Mouse (Mus musculus) lung, postnatal 0 days (tissue): ENCODE results near the gene Sac3d1. TPM values are rescaled to one million over a fixed set of nuclear protein-coding genes. Genes with fewer than 3 reads are reported as not detected.

ENCODE experiments used
- ATAC-seq: fragments of 200-750 bp; cut with Nextera tagmentation; 2 replicates; pipeline ENCODE4 v1.8.0; 2017; ENCODE audit warnings: moderate library complexity
- DNase-seq: peaks from one replicate; pipeline ENCODE4 v3.0.0-alpha.2; 2016; ENCODE audit warnings: low spot score
- H3K27ac ChIP-seq: fragments of 300-500 bp; sonication (generic); 2 replicates; pipeline ENCODE4 v1.5.1; 2014; ENCODE audit warnings: antibody characterized with exemption, mild to moderate bottlenecking, low read length, mixed read lengths
- H3K27me3 ChIP-seq: fragments of 300-500 bp; sonication (generic); replicated peaks from 2 replicates; pipeline ENCODE4 v1.6.1; 2014; ENCODE audit warnings: low read length, mixed read lengths; ENCODE audit not compliant: insufficient read depth
- H3K36me3 ChIP-seq: fragments of 300-500 bp; sonication (generic); 2 replicates; pipeline ENCODE4 v1.6.1; 2014; ENCODE audit warnings: low read length, mixed read lengths; ENCODE audit not compliant: insufficient read depth
- H3K4me1 ChIP-seq: fragments of 300-500 bp; sonication (generic); 2 replicates; pipeline ENCODE4 v1.6.1; 2014; ENCODE audit warnings: antibody characterized with exemption, low read depth, low read length, mixed read lengths; ENCODE audit not compliant: insufficient read depth
- H3K4me2 ChIP-seq: fragments of 300-500 bp; sonication (generic); replicated peaks from 2 replicates; pipeline ENCODE4 v1.6.1; 2014; ENCODE audit warnings: low read depth, mild to moderate bottlenecking, low read length, moderate library complexity, mixed read lengths
- H3K4me3 ChIP-seq: fragments of 300-500 bp; sonication (generic); 2 replicates; pipeline ENCODE4 v1.5.1; 2014; ENCODE audit warnings: low read depth, low read length
- H3K9ac ChIP-seq: fragments of 300-500 bp; sonication (generic); replicated peaks from 2 replicates; pipeline ENCODE4 v1.6.1; 2014; ENCODE audit warnings: low read depth, mild to moderate bottlenecking
- H3K9me3 ChIP-seq: fragments of 300-500 bp; sonication (generic); 2 replicates; pipeline ENCODE4 v1.6.1; 2016; ENCODE audit warnings: low read length, mixed read lengths
- CTCF ChIP-seq: IDR thresholded peaks from 2 replicates; pipeline ENCODE4 v1.5.1; 2016; ENCODE audit warnings: antibody characterized with exemption, mild to moderate bottlenecking
- EP300 ChIP-seq: IDR thresholded peaks from 2 replicates; pipeline ENCODE4 v1.6.1; 2016; ENCODE audit warnings: antibody characterized with exemption, mild to moderate bottlenecking, control low read depth
- WGBS: fragments of 180-500 bp; shearing (Covaris S2); extraction: QIAGEN DNeasy Blood & Tissue Kit; methylation state at CpG from one replicate; pipeline ENCODE4 v1.1.7; 2014; 5-methylcytosine and 5-hydroxymethylcytosine counted together
- polyA plus RNA-seq: library from polyadenylated mRNA; unstranded; fragments of >200 nt; fragmentation: Nextera tagmentation; extraction: Ambion mirVana; gene quantifications from 2 replicates; pipeline ENCODE4 v1.2.1, GENCODE M21; 2015

The Sac3d1 gene
- polyA plus RNA-seq, 1 experiment from 2014 or later: 24.5 TPM

DNA sequence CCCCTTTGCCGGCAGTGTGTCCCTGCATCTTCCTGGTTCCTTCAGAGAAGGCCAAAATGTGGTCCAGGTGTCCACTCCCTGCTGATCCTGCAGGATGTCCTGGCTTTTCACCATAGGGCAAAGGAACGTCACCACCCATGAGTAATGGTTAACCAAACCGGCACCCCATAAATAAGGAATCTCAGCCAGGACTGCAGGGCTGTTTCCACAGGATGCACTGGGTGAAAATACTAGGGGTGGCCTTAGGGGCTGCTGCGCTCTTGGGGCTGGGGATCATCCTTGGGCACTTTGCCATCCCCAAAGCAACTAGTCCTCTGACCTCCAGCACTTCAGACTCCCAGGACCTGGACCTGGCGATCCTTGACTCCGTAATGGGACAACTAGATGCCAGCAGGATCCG is 12.9 kb downstream of the Sac3d1 start, which contains the start of gene Naaladl1:
TSS of gene Naaladl1 (plus strand) at position 197 of the 400 bp plus-strand sequence.
- WGBS: 78% methylated on average over 7 of the region's 7 CpGs
- Histone ChIP-seq H3K9ac (no peak within 1 kb of the TSS), H3K4me1 (no peaks in the 10 kb centered on the region), H3K4me2 (no peak within 1 kb of the TSS), H3K4me3 (no peak within 1 kb of the TSS), H3K36me3 (no peaks in the 10 kb centered on the region), H3K27ac (no peak within 1 kb of the TSS), H3K27me3 (no peaks in the 10 kb centered on the region), H3K9me3 (no peaks in the 10 kb centered on the region)
- no peak for TF ChIP-seq CTCF
- no peak for TF ChIP-seq EP300
- ATAC-seq (no peak), DNase-seq (no peak)

DNA sequence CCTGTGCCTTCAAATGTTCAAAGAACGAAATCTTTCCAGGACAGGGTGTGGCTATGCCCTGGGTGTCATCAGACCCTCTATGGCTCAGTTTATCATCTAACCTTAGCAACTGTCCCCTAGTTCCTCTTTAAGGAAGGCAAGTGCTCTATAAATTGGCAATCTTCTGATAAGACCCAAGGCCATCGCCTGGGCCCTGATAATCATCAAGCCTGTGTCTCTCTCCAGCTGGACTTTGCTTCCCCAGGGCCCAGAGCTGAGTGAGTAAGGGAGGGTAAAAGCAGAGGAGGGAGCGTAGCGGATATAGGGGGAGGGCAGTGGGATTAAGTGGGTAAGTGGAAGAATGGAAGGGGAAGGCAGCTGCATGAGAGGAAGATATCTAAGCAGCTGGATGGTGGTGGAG is 14.0 kb downstream of the Sac3d1 start:
- H3K27ac ChIP-seq: no peak overlapping the region
- WGBS: 76% methylated on average over 4 of the region's 4 CpGs

GRCm38 (mm10) chr19:6102169-6102853 is 16.1 kb downstream of the Sac3d1 start:
- Histone ChIP-seq H3K4me1 (no peaks in the 10 kb centered on the region), H3K9me3 (no peaks in the 10 kb centered on the region), H3K27ac (no peak overlapping the region), H3K27me3 (no peaks in the 10 kb centered on the region), H3K4me3 (no peak overlapping the region), H3K36me3 (no peaks in the 10 kb centered on the region), H3K4me2 (no peak overlapping the region), H3K9ac (no peak overlapping the region)
- ATAC-seq: no peak
- DNase-seq: no peak
- TF ChIP-seq CTCF: no peak
- 78% methylated on average over 6 of the region's 6 CpGs for WGBS

More for the DNA sequence above, 14.0 kb downstream of the Sac3d1 start:
- ATAC-seq: no peak
- Histone ChIP-seq H3K4me1 (no peaks in the 10 kb centered on the region), H3K27me3 (no peaks in the 10 kb centered on the region), H3K9ac (no peak overlapping the region), H3K9me3 (no peaks in the 10 kb centered on the region), H3K4me3 (no peak overlapping the region), H3K36me3 (no peaks in the 10 kb centered on the region), H3K4me2 (no peak overlapping the region)
- TF ChIP-seq CTCF (no peak), EP300 (no peak)
- DNase-seq: no peak

GRCm38 (mm10) chr19:6101186-6101585 is 17.3 kb downstream of the Sac3d1 start:
- DNase-seq (peak; percentile 14), ATAC-seq (no peak)
- TF ChIP-seq EP300 (no peak), CTCF (no peak)
- Histone ChIP-seq H3K27me3 (no peaks in the 10 kb centered on the region), H3K4me2 (no peak overlapping the region), H3K4me3 (no peak overlapping the region), H3K27ac (no peak overlapping the region), H3K36me3 (no peaks in the 10 kb centered on the region), H3K4me1 (no peaks in the 10 kb centered on the region), H3K9me3 (no peaks in the 10 kb centered on the region), H3K9ac (no peak overlapping the region)
- WGBS: 56% methylated on average over 6 of the region's 6 CpGs

GRCm38 (mm10) chr19:6097847-6098246 is 20.6 kb downstream of the Sac3d1 start:
- no peaks in the 10 kb centered on the region for H3K9me3 ChIP-seq
- H3K27me3 ChIP-seq: no peaks in the 10 kb centered on the region
- DNase-seq (no peak), ATAC-seq (no peak)
- no peak overlapping the region for H3K27ac ChIP-seq
- no peak overlapping the region for H3K4me3 ChIP-seq
- 88% methylated on average over 3 of the region's 3 CpGs for WGBS
- no peak overlapping the region for H3K4me2 ChIP-seq
- TF ChIP-seq CTCF (no peak), EP300 (no peak)
- H3K36me3 ChIP-seq: no peaks in the 10 kb centered on the region
- no peak overlapping the region for H3K9ac ChIP-seq
- H3K4me1 ChIP-seq: no peaks in the 10 kb centered on the region

DNA sequence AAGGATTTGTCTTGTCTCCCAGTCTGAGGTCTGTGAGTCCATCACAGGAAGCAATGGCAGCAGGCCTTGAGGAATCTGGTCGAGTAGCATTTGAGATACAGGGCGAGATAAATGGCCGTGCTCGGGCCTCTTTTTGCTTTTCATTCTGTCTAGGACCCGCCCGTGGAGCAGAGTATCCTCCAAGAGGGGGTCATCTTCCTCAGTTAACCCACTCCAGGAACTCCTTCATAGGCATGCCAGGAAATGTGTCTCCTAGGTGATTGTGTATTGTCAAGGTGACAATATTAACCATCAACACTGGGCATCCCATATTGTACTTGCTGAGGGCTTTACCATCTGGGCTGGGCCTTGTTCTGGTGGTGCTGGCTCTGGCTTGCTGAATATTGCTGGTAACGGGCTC is 24.3 kb downstream of the Sac3d1 start, which contains the start of gene AC131692.1:
TSS of gene AC131692.1 (plus strand) at position 301 of the 400 bp plus-strand sequence.
- no peaks in the 10 kb centered on the region for H3K9me3 ChIP-seq
- DNase-seq: no peak
- no peak within 1 kb of the TSS for H3K4me3 ChIP-seq
- 82% methylated on average over 7 of the region's 7 CpGs for WGBS
- no peak within 1 kb of the TSS for H3K27ac ChIP-seq
- H3K27me3 ChIP-seq: no peaks in the 10 kb centered on the region
- TF ChIP-seq EP300 (no peak), CTCF (no peak)
- H3K9ac ChIP-seq: no peak within 1 kb of the TSS
- ATAC-seq: no peak
- 0 out of 2 replicates have a peak, but pooled peaks cover 3% of the 10 kb centered on the region for H3K36me3 ChIP-seq
- H3K4me1 ChIP-seq: no peaks in the 10 kb centered on the region
- H3K4me2 ChIP-seq: no peak within 1 kb of the TSS
